Mouse (Mus musculus) neural tube, embryonic 11.5 days (tissue): ENCODE measurements around the gene Lpp. TPM values are rescaled to one million over a fixed set of nuclear protein-coding genes. Genes with fewer than 3 reads are reported as not detected.
A peak's percentile ranks its signal among the peaks of the same experiment; 100 is the strongest.

ENCODE experiments used
- ATAC-seq: fragments of 200-750 bp; cut with Nextera tagmentation; 2 replicates; pipeline ENCODE4 v1.8.0; 2017; ENCODE audit warnings: moderate number of reproducible peaks, mild to moderate bottlenecking, moderate TSS enrichment, moderate library complexity; ENCODE audit not compliant: insufficient read depth, low FRiP score, low TSS enrichment
- DNase-seq: peaks from one replicate; pipeline ENCODE4 v3.0.0-alpha.2; 2015; ENCODE audit warnings: low spot score
- H3K27ac ChIP-seq: fragments of 300-500 bp; sonication (generic); 2 replicates; pipeline ENCODE4 v1.5.1; 2014; ENCODE audit warnings: low read depth, mild to moderate bottlenecking, low read length
- H3K27me3 ChIP-seq: fragments of 300-500 bp; sonication (generic); 2 replicates; pipeline ENCODE4 v1.6.1; 2014; ENCODE audit warnings: mild to moderate bottlenecking, low read length, mixed read lengths; ENCODE audit not compliant: control insufficient read depth, insufficient read depth
- H3K36me3 ChIP-seq: fragments of 300-500 bp; sonication (generic); 2 replicates; pipeline ENCODE4 v1.6.1; 2014; ENCODE audit warnings: mild to moderate bottlenecking, low read length, moderate library complexity, mixed read lengths; ENCODE audit not compliant: control insufficient read depth, insufficient read depth
- H3K4me1 ChIP-seq: fragments of 300-500 bp; sonication (generic); 2 replicates; pipeline ENCODE4 v1.6.1; 2014; ENCODE audit warnings: low read length, mixed read lengths; ENCODE audit not compliant: control insufficient read depth, insufficient read depth
- H3K4me2 ChIP-seq: fragments of 300-500 bp; sonication (generic); 2 replicates; pipeline ENCODE4 v1.6.1; 2014; ENCODE audit warnings: low read depth, mild to moderate bottlenecking, moderate library complexity
- H3K4me3 ChIP-seq: fragments of 300-500 bp; sonication (generic); 2 replicates; pipeline ENCODE4 v1.5.1; 2014; ENCODE audit warnings: low read depth, low read length
- H3K9ac ChIP-seq: fragments of 300-500 bp; sonication (generic); 2 replicates; pipeline ENCODE4 v1.6.1; 2014; ENCODE audit warnings: mild to moderate bottlenecking, low read length
- H3K9me3 ChIP-seq: fragments of 300-500 bp; sonication (generic); 2 replicates; pipeline ENCODE4 v1.6.1; 2016; ENCODE audit warnings: low read length; ENCODE audit not compliant: control insufficient read depth
- WGBS: fragments of 180-500 bp; shearing (Covaris S2); extraction: QIAGEN DNeasy Blood & Tissue Kit; methylation state at CpG from one replicate; pipeline ENCODE4 v1.1.7; 2014; 5-methylcytosine and 5-hydroxymethylcytosine counted together
- polyA plus RNA-seq: library from polyadenylated mRNA; unstranded; fragments of >200 nt; fragmentation: Nextera tagmentation; extraction: Ambion mirVana; gene quantifications from 2 replicates; pipeline ENCODE4 v1.2.1, GENCODE M21; 2014

Lpp gene
- polyA plus RNA-seq, 1 experiment from 2014 or later = 21.7 TPM

- H3K36me3 ChIP-seq = no peaks in the 10 kb centered on the region
- no peak overlapping the region for H3K27ac ChIP-seq
- ATAC-seq = no peak
- no peak overlapping the region for H3K9ac ChIP-seq
- H3K27me3 ChIP-seq = no peaks in the 10 kb centered on the region
- no peaks in the 10 kb centered on the region for H3K9me3 ChIP-seq
- H3K4me1 ChIP-seq = peaks cover 18% of the 10 kb centered on the region; the same call in 1 of the 2 replicates
- 77% methylated on average over 2 of the region's 2 CpGs for WGBS
- no peak for DNase-seq
- H3K4me3 ChIP-seq = no peak overlapping the region
- H3K4me2 ChIP-seq = peak overlapping the region; percentile 75; the same call in 1 of the 2 replicates
Measured at GRCm38 (mm10) chr16:24395100-24395499, 1.8 kb downstream of the Lpp start.

- DNase-seq (no peak), ATAC-seq (no peak)
- Histone ChIP-seq H3K9me3 (no peaks in the 10 kb centered on the region), H3K27me3 (no peaks in the 10 kb centered on the region), H3K36me3 (no peaks in the 10 kb centered on the region), H3K4me2 (no peak overlapping the region), H3K27ac (no peak overlapping the region), H3K4me3 (no peak overlapping the region), H3K9ac (no peak overlapping the region), H3K4me1 (peaks cover 18% of the 10 kb centered on the region; the same call in 1 of the 2 replicates)
- WGBS = 90% methylated on average over 7 of the region's 7 CpGs
Measured at GRCm38 (mm10) chr16:24396504-24396903, 3.2 kb downstream of the Lpp start.

- no peak overlapping the region for H3K9ac ChIP-seq
- ATAC-seq = no peak
- no peaks in the 10 kb centered on the region for H3K36me3 ChIP-seq
- H3K4me2 ChIP-seq = no peak overlapping the region
- H3K4me3 ChIP-seq = no peak overlapping the region
- no peaks in the 10 kb centered on the region for H3K27me3 ChIP-seq
- 4% methylated on average over 4 of the region's 4 CpGs for WGBS
- no peak for DNase-seq
- H3K27ac ChIP-seq = no peak overlapping the region
- H3K4me1 ChIP-seq = peaks cover 18% of the 10 kb centered on the region; the same call in 1 of the 2 replicates
- no peaks in the 10 kb centered on the region for H3K9me3 ChIP-seq
Measured at GRCm38 (mm10) chr16:24398476-24398875, 5.2 kb downstream of the Lpp start.

- Histone ChIP-seq H3K27me3 (no peaks in the 10 kb centered on the region), H3K4me3 (no peak overlapping the region), H3K36me3 (no peaks in the 10 kb centered on the region), H3K9me3 (no peaks in the 10 kb centered on the region), H3K4me1 (peaks cover 17% of the 10 kb centered on the region; the same call in 1 of the 2 replicates), H3K4me2 (no peak overlapping the region), H3K27ac (no peak overlapping the region), H3K9ac (no peak overlapping the region)
- no peak for ATAC-seq
- 70% methylated on average over 3 of the region's 3 CpGs for WGBS
- no peak for DNase-seq
Measured at GRCm38 (mm10) chr16:24398893-24399292, 5.6 kb downstream of the Lpp start.

DNA sequence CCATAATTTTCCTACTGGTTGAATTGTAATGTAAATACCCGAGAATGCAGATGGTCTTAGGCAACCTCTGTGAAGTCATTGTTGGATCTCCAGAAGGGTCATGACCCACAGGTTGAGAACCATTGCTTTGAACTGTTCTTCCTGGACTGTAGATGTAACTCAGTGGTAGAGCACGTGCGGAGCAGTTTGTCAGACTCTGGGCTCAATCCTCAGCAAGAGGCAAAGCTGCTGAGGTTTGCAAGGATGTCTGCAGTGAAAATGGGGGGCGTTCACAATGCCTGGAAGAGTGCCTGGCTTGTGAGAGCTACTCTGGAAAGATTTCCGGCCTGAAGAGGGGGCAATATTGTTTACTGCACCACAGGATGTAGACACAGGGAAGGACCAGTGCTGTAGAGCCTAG is 6.2 kb downstream of the Lpp start:
- Histone ChIP-seq H3K9me3 (no peaks in the 10 kb centered on the region), H3K4me3 (no peak overlapping the region), H3K27me3 (no peaks in the 10 kb centered on the region), H3K9ac (no peak overlapping the region), H3K4me1 (peaks cover 11% of the 10 kb centered on the region; the same call in 1 of the 2 replicates), H3K36me3 (no peaks in the 10 kb centered on the region), H3K27ac (no peak overlapping the region), H3K4me2 (no peak overlapping the region)
- WGBS = 67% methylated on average over 5 of the region's 5 CpGs
- ATAC-seq = no peak
- DNase-seq = no peak

DNA sequence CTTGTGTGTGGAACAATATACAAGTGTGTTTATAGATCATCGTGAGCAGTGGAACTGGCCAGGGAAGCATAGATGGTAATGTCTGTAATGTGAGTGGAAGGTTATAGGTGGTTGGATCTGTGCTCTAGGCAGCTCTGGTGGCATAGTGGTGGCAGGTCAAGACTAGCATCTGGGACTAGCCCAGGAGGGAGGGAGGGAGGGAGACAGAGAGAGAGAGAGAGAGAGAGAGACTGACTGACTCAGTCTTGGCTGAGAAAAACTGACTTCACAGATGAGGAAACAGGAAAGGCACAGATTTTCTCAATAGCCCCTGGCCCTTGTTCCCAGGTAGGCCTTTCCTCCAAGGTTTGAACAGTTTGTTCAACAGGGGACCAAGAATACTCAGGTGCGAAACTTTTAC is 7.5 kb downstream of the Lpp start:
- Histone ChIP-seq H3K27me3 (no peaks in the 10 kb centered on the region), H3K9ac (no peak overlapping the region), H3K4me2 (no peak overlapping the region), H3K4me1 (peaks cover 6% of the 10 kb centered on the region; the same call in 1 of the 2 replicates), H3K9me3 (no peaks in the 10 kb centered on the region), H3K27ac (no peak overlapping the region), H3K4me3 (no peak overlapping the region), H3K36me3 (no peaks in the 10 kb centered on the region)
- WGBS = 94% methylated on average over 2 of the region's 2 CpGs
- ATAC-seq (no peak), DNase-seq (no peak)

DNA sequence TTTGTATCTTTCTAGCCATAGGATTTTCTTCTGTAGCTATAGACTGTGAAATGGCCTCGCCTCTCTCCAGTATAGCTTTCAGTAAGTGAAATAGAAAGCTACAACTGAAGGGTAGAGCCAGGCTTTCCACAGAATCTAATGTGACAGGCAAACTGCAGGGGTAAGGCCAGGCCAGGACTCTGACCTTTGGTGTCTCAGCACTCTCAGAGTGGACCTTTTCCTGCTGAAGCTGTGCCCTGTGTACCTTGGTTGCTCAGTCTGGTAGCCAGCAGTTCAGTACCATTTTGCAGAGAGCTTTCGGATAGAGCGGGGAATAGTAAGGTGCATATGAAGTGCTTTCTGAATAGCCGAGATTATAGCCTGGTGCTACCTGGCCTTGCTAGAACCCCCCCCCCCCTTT is 9.5 kb downstream of the Lpp start:
- no peak overlapping the region for H3K4me2 ChIP-seq
- peaks cover 6% of the 10 kb centered on the region; the same call in 1 of the 2 replicates for H3K4me1 ChIP-seq
- H3K27me3 ChIP-seq = no peaks in the 10 kb centered on the region
- ATAC-seq (no peak), DNase-seq (no peak)
- H3K4me3 ChIP-seq = no peak overlapping the region
- WGBS = 92% methylated on average over 4 of the region's 4 CpGs
- H3K9ac ChIP-seq = no peak overlapping the region
- H3K27ac ChIP-seq = no peak overlapping the region
- H3K9me3 ChIP-seq = no peaks in the 10 kb centered on the region
- no peaks in the 10 kb centered on the region for H3K36me3 ChIP-seq

GRCm38 (mm10) chr16:24403733-24404380 is 10.6 kb downstream of the Lpp start:
- H3K9me3 ChIP-seq = no peaks in the 10 kb centered on the region
- H3K9ac ChIP-seq = no peak overlapping the region
- H3K36me3 ChIP-seq = no peaks in the 10 kb centered on the region
- H3K4me3 ChIP-seq = no peak overlapping the region
- no peak for ATAC-seq
- no peak overlapping the region for H3K4me2 ChIP-seq
- H3K27ac ChIP-seq = no peak overlapping the region
- DNase-seq = no peak
- H3K4me1 ChIP-seq = no peaks in the 10 kb centered on the region
- H3K27me3 ChIP-seq = no peaks in the 10 kb centered on the region
- WGBS = 90% methylated on average over 8 of the region's 8 CpGs

DNA sequence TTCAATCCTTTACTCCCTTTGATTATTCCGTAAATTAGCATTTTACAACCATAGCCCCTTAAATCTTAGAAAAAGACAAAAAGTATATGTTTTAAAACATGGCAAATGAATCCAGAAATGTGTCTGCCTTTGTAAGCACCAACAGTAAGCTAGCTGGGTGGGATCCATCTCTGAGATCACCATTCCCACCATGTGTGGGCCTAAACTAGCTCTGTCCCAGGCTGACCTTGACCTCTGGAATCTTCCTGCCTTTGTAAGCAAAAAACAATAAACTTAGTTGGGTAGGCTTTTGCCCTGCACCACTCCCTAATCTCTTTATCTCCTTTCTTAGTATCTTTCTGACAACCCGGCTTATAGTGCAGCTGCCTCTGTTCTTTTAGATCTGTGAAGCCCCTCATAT is 13.2 kb downstream of the Lpp start:
- DNase-seq (no peak), ATAC-seq (no peak)
- H3K9me3 ChIP-seq = no peaks in the 10 kb centered on the region
- no peaks in the 10 kb centered on the region for H3K4me1 ChIP-seq
- no peak overlapping the region for H3K4me3 ChIP-seq
- H3K9ac ChIP-seq = no peak overlapping the region
- no peak overlapping the region for H3K27ac ChIP-seq
- no peaks in the 10 kb centered on the region for H3K27me3 ChIP-seq
- H3K36me3 ChIP-seq = no peaks in the 10 kb centered on the region
- 93% methylated on average over 2 of the region's 2 CpGs for WGBS
- H3K4me2 ChIP-seq = no peak overlapping the region
